Mouse (Mus musculus): ENCODE measurements around the gene Zfp146.

GRCm38 (mm10) chr7:30154040-30154439 lies 15.5 kb downstream of the Zfp146 start:
- TF ChIP-seq POLR2A (IDR thresholded peaks at IDR 0.05; ENCODE audit: low read depth, low read length) (no peak), CTCF (conservative IDR thresholded peaks at IDR 0.05; ENCODE audit: insufficient read depth, insufficient read length, low read depth, low read length) (no peak)
